Mouse (Mus musculus) c-Kit-positive CD71-negative TER-119-negative erythroid progenitor cells, embryonic 14.5 days (primary cell): ENCODE data around the gene Intu.

ENCODE experiments used
- DNase-seq: peaks from one replicate; pipeline ENCODE4 v3.0.0-alpha.2; 2013; ENCODE audit warnings: low read depth

Intu gene

DNA sequence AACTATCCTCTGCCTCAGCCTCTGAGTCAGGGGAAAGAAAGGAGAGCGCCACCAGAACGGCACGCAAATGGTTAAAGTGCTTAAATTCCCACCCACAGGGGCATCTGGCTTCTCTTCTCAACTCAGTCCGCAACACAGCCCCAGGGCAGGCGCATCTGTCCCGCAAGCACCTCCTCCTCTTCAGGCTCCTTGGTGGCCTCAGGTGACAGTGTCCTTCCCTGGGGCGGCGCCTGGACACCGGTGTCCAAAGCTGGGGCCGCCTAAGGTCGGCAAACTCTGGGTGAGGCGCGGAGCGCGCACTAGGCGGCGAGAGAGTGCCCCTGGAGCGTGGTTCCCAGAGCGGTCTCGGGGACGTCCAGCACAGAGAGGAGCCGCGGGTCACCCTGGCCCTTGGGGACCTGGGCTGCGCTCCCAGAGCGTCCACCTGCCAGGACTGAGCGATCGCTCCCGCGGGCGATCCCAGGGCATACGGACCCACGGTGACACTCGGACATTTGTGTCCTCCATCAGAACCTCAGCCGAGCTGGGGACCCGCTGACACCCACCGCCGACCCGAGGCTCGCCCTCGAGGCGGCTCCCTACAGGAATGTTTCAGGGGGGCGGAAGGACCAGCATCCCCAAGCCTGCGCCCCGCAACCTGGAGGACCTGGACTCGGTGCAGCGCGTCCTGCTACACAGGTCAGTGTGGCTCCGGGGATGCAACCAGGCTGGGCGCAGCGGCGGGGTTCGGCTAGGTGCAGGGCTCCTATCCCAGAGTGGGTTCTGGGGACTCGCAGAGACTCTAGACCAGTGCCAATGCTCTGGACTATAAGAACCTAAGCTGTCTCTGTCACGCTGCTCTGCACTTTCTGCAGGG lies at the start of gene Intu:
Intu (plus strand) TSS at position 1 of the 856 bp plus-strand sequence.
- no peak for DNase-seq

DNA sequence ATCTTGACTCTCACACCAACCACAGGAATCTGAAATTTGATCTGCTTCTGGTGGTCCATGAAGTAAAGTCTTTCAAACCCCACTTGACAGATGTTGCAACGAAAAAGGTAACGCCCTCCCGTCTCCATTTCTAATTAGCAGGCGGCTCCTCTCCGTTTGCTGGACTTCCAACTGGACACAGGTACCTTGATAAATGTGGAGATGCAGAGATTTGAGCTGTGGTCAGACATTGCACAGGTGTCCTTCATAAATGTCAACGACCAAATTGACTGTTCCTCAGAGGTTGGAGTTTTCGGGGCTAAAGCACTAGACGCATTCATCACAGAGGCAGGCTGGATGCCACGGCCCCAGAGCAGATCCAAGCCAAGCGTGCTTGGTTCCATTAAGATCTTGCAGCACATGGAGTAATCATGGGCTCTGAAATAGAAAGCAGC lies 47.8 kb upstream of the Intu start:
- DNase-seq, result no peak

DNA sequence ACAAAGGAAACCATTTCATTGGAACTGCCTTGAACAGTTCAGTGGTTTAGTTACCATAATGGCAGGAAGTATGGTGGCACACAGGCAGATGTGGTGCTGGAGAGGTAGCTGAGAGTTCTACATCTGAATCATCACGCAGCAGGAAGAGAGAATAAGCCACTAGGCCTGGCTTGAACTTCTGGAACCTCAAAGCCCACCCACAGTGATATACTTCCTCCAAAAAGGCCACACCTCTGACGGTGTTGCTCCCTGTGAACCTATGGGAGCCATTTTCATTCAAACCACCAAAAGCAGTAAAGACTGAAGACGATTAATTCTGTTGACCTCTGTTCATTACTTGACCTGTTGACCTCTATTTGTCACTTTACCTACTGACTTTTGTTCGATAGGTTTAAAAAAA lies 43.7 kb upstream of the Intu start:
- DNase-seq, result no peak

DNA sequence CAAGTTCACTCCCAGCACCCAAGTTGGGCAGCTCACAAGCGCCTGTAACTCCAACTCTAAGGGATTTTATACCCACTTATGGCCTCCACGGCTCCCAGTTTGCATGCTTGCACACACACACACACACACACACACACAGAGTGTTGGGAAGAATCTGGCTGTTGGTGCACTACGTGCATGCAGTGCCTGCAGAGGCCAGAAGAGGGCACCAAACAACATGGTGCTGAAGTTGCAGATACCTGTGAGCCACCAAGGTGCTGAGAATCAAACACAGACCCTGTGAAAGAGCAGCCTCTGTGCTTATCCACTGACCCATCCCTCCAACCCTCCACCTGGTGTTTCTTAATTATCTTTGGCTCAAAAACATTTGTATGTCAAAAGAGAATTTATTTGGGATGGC lies 39.3 kb upstream of the Intu start:
- DNase-seq, result no peak

DNA sequence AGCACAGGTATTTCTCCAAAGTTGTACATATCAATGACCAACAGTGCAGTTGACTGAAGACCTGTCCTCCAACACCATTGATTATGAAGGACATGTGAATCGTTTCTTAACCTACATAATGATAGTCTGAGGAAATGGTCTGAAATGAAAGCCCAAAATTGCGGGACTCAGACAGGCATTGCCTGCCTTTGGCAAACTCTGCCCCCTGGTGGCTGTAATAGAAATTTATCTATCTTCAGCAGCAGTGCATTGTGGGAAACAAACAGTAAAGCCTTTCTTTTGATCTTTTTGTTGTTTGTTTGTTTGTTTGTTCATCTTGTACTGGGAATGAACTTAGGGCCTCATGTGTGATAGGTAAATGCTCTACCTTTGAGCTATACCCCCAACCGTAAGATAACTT lies 32.2 kb upstream of the Intu start:
- DNase-seq, result no peak

DNA sequence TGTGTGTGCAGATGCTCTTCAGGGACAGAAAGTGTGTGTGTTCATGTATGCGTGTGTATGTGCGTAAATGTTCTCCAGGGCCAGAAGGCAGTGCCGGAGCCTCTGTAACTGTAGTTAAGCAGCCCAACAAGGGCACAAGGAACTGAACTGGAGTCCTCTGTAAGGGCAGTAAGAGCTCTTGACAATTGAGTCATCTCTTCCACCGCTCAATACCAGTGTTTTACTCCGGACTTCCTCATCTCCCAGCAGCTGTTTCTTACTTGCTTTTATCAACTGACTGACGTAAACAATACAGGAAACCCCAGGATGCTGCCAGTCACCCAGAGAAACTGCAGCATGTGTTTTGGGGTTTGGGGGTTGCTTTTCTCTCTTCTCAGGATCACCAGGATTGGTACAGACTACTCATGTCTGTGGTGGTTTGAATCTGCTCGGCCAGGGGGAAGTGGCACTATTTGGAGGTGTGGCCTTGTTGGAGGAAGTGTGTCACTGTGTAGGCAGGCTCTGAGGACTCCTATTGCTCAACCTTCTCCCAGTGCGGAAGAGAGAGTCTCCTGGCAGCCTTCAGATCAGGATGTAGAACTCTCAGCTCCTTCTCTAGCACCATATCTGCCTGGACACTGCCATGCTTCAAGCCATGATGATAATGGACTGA lies 30.8 kb upstream of the Intu start:
- DNase-seq, result no peak

DNA sequence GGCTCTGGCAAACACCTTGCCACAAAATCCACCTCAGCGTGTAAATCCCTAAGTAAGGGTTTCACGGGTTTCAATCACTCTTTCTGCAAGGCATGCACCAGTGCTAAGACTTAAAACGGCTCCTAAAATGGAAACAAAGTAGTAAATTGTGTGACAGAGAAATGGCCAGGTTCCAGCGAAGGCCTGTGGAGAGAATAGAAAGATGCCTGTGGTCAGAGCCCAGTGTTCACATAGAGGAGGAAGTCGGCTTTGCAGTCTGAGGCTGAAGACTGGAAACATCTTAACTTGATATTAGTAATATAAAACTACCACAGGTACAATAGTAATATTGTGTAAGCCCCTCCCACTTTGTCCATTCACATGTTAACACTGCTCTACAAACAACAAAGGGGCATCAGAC lies 26.7 kb upstream of the Intu start:
- no peak for DNase-seq

DNA sequence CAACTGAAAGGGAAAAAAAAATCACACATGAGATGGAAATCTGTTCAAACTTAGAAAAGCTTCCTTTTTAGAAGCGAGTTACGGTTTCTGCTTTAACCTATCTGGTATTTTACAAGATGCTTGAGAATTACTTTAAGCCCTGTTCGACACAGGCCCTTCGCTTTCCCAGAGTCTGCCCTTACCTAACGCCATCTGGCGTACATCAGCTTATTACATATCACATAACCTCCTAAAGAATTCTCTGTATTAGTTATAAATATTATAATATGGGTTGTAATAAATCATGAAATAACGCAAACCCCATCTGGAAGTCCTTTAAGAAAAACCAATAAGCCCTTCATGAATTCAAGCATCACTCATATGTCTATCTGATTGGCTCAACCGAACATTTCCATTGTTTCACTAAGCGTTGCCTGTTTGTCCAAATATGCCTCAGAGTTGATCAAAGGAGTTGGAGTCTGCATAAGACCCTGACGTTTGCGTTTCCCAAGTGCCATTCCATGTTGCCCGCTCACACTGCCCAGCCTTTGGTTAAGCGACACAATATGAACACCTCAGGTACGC lies 25.6 kb upstream of the Intu start:
- DNase-seq, result no peak

DNA sequence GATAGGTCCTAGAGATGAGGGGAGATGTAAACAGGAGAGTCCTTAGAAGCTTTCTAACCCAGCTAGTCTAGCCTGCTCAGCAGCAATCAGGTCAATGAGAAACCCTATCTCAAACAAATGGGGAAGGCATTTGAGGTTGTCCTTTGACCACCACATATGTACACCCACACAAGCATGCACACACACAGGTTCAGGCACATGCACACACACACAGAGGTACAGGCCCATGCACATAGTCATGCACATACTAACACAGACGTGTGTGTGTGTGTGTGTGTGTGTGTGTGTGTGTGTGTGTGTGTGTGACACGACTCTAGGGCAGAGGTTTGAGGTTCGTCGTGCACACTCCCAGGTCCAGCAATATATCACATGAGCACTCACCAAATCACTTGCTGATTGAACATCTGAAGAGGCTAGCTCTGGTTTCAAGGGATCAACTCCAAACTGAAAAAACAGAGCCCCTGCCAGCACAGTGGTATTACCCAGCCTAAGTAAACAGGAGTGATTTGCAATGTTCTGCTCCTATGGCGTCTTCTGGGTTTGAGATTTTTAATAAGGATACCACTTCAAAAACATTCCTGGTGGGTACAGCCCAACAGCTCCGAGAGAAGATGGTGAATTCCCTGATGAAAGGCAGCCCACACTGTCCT lies 22.0 kb upstream of the Intu start:
- DNase-seq, result no peak

DNA sequence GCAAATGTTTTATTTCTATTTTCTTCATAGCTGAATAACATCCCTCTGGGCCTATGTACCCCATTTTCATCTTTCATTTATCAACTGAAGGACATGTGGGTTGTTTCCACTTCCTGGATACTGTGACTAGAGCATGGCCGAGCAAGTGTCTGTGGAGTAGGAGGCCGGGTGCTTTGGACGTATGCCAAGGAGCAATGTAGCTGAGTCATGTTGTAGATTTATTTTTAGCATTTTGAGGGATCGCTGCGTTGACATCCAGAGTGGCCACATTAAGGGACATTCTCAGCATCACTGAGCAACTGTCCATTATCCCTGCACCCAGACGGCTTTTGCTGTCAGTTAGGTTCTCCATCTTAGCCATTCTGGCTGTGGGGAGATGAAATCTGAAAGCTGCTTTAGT lies 20.5 kb upstream of the Intu start:
- DNase-seq, result no peak

DNA sequence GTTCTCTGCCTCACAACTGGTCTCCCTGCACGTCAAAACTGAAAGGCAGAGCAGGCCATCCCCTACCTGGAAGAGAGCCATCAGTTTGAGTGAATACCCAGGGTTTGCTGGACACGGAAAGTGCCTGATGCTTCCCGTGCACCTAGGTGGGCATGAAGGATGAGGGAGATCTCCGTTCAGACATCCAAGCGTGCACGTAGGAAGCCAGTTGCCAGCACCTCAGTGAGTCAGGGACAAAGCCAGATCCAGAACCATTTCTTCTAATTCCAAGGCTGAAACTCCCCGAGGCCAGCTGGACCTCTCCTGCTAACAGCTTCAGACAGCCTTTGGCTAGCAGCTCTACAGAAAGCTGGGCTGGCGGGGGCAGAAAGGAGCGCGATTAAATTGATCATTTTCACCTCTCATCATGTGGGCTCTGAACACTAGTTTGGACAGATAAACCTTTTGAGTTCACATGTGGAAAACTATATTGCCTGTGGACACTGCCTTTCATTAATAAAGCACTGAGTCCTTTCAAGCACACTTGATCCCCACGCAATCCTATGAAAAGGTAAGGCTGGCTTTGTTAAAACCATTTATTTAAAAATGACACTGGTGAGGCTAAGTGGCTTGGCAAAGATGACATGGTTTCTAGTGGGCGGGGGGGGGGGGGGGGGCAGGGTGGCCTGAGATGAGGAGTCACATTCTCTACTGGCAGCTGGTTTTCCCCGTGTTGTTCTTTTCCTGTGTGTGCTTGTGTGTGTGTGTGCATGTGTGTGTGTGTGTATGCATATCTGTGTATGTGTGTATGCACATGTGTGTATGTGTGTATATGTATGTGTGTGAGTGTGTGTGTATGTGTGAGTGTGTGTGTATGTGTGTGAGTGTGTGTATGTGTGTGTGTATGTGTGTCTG lies 17.9 kb upstream of the Intu start:
- DNase-seq, result no peak

DNA sequence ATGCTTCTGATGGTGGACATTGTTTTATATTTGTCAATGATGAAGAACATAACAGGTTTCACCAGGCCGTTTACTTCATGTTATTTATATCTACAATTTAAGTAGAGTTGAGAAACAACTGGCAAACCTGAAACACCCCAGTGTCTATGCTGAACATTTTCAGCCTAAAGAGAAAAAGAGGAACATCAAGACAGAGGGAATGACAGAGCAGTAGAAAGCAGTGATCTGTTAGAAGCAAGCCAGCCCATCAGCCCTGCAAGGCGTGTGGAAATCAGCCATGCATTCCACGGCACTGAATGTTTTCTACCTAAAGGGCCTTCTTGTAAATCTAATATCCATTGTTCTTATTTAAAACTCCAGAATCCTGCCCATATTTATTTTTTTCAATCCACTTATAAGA lies 12.8 kb upstream of the Intu start:
- DNase-seq, result no peak

DNA sequence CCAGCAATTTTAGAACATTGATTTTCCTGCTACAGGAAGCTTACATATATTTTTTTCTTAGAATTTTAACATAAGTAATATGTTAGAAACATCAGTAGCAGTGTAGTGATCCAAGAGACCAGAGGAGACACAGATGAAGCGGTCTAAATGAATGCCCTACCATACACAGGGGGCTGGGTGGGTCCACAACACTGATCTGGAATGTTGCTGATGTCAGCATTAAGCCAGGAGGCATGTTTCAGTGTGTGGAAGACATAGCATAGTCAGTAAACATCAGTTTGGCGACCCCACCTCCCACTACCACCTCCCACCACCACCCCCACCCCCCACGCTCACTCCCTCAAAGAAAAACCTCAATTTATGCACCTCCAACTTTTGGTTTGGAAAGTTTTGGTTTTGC lies 11.5 kb upstream of the Intu start:
- no peak for DNase-seq

DNA sequence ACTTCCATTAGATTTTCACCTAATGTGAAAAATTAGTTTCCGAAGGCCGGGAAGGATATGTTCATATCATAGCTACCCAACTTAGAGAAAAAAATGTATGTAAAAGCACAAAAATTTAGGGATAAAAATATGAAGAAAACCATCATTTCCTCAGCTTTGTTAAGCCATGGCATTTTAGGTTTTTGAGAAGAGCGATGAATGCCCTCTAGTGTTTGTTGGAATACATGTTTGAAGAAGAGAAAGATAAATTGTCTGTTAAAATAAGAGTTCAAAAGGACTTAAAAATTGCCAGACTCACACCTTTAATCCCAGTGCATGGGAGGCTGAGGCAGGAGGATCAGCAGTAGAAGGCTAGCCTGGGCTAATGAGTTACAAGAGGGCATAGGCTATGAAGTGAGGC lies 10.5 kb upstream of the Intu start:
- no peak for DNase-seq

DNA sequence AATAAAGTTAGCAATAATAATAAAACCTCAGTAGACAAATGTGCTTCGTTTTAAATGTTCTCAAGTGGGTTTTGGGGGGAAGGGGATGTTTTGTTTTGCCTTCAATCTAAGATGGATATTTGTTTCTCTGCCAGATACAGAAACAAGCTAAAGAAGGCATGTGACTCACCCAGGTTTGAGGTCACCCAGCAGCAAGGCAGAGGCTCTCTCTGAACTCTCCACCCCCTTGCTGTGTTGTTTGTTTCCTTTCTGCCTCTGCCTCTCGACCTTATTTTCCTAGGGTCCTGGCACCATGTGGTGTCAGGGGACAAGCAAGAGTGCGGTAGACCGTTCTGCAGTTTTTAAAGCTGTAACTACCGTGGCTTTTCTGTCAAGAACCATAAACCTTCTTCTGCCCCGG lies 8.6 kb upstream of the Intu start:
- DNase-seq, result no peak

DNA sequence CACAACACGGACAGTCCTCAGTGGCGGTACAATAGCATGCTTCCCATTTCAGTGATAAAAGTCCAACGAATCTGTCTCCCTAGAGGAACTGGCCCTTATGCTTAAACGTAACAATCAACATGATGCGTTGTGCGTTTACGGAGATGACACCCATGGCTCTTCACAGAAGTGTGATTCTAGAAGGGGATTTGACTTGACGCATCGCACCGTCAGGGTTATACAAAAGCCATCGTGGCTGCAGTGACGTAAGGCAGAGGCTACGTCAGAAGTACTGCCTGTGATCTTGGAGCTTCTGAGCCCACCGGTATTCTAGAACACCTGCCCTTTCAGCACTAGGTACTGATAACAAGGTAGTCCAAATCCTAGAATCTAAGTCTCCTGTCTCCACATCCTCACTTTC lies 8.2 kb upstream of the Intu start:
- no peak for DNase-seq

DNA sequence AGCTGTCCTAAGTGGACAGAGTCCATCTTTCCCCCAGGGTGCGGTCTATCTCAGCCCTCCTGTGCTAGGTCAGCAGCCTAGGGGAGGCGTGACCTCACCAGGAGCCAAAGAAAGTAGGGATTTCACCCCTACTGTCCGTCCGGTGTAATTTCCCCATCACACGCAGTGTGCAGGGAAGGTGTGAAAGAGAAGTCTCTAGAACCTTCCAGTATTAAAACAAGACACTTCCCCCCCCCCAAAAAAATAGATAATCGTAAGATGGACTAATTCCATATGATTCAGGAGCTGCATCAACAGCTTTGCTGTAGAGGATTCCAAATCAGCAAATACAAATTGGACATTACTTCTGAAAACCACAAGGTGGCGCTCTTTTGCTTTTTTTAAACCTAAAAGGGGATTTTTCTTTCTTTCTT lies 7.7 kb upstream of the Intu start:
- DNase-seq, result no peak

DNA sequence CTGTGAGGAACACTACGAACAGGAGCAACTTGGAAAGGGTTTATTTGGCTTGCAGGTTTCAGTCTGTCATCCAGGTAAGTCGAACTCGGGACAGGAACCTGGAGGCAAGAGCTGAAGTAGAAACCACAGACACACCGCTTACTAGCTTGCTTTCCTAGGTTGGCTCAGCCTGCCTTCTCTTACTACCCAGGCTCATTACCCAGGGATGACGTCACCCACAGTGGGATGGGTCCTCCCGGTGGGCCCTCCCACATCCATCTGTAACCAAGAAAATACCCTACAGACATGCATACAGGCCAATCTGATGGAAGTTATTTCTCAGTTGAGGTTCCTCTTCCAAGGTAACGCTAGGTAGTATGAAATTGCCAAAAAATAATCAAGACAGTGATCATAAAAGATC lies 6.2 kb upstream of the Intu start:
- DNase-seq, result no peak

DNA sequence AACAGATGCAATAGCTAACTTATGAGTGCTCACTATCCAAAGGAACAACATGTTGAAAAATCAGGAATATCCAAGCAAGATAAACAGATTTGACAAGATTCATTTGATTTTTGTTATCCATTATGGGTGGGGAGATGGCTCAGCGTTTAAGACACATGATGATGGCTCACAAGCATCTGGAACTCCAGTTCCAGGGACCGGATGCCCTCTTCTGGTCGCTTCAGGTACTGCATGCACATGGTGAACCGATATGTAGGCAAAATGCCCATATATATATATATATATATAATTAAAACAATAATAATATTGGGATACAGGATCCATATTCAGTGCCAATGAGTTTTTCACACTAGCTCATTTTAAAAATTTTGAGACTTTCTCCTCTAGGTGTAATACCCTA lies 5.7 kb upstream of the Intu start:
- DNase-seq, result peak; percentile 49

DNA sequence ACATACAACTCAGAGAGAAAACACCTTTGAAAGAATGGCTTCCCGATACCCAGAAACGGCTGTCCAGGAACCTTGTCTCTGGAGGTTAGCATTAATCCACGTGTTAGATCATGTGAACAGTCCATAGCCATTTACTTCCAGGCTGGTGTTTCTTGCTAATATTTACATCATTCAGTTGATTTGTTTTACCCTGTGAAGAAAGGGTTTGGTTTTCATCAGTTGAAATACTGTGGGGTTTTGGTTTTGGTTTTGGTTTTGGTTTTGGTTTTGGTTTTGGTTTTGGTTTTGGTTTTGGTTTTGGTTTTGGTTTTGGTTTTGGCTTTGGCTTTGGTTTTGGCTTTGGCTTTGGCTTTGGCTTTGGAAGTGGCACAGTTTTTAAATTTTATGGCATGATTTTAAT lies 5.0 kb upstream of the Intu start:
- no peak for DNase-seq

DNA sequence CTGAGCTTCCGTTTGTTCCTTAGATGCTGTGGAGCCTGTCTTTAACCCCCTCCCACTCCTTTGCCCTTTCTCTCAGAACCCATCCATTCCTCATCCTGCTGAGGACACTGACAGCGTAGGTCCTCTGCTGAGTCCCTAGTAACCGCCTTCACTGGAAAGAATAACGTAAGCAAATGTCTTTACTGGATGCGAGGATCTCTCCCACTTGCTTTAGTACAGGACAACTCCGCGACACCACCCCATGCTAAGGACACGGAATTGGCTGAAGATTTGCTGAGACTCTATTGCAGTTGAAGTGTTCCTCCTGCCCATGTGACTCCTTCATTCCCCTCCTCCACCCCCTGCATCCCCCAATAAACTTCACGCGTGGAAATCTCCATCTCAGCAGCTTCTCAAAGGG lies 3.9 kb upstream of the Intu start:
- DNase-seq, result no peak
